Mouse (Mus musculus) frontal cortex, adult (tissue): Measurements from ENCODE around the gene Phc2.

Experiments used
- ATAC-seq: cut with Nextera tagmentation; 2 replicates; pipeline ENCODE4 v1.9.2; 2017; ENCODE audit warnings: mild to moderate bottlenecking, moderate library complexity, mixed read lengths; ENCODE audit not compliant: low TSS enrichment

Phc2 gene

DNA sequence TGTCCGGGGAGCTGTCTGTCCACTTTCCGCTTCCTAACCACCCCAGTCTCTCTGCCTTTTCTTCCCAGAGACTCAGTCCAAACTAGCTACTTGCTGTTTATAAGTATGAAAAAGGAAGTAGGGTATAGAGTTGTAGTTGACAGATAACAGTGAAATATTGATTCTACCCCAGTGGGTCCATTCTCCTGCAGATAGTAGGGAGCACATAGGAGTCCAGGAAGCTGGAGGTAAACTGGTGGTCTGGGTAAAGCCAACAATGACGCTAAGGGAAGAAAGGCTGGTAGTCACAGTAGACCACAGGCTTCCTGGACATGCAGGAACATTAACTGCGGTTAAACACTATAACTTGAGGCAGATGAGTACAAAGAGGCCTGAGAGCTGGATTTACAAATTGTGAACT is 36.7 kb downstream of the Phc2 start:
- ATAC-seq: no peak

DNA sequence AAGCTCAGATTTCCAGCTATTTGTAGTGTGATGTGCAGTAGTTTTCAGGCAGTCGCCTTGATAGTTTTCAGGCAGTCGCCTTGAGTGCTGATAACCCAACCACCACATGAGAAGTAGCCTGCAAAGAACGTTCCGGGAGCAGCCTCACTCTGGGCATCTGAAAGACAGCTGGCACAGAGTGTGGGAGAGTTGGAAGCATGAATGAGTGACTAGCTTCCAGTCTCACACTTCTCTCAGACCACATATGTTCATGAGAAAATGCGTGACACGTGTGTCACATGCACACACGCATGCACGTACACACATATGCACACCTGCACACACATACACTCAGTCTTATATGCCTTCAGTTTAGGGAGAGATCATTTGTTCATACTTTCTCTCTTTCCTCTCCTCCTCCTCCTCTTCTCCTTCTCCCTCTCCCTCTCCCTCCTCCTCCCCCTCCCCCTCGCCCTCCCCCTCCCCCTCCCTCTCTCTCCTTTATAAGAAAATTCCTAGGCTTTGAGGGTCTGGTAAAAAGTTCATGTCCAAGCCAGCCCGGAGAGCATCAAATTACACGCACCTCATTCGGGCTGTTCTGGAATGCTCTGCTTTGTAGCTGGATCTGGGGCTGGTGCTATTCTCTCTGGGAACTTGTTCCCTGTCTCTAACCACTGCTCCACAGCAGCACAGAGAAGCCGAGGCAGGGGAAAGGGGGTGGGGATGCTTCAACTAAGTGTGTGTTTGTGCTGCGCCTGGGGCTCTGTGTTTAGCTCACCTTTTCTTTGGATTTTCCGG is 37.8 kb downstream of the Phc2 start:
- ATAC-seq: no peak

DNA sequence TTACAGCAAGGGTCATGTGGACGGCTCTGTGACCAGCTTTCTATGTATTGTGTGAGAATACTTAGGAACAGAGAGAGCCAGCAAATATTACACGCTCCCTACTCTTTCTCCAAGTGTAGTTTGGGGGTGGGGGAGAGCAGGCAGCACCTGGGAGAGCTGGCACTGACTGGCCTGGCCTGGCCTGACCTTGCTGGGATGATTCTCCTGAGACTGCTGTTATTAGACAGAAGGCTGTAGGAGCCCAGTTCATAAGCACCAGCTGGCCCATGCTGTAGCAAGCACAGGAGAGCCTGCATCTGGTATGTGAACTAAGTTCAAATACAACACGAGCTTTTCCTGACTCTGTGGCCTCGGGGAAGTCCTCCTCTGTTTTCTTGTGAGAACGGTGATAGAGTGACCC is 38.7 kb downstream of the Phc2 start:
- ATAC-seq: no peak

DNA sequence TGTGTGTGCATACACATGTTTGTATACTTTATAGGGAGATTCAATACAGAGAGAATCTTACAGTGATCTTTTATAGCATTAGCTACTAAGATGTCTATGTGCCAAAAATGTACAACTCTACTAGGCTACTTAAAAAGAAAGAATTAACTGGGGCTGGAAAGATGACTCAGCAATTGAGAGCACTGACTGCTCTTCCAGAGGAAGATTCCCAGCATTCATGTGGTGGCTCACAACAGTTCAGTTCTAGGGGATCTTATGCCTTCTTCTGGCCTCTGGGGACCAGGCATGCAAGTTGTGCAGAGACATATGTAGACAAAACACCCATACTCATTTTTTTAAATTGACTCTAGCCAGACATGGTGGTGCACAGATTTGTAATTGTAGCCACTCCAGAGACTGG is 39.8 kb downstream of the Phc2 start:
- no peak for ATAC-seq

DNA sequence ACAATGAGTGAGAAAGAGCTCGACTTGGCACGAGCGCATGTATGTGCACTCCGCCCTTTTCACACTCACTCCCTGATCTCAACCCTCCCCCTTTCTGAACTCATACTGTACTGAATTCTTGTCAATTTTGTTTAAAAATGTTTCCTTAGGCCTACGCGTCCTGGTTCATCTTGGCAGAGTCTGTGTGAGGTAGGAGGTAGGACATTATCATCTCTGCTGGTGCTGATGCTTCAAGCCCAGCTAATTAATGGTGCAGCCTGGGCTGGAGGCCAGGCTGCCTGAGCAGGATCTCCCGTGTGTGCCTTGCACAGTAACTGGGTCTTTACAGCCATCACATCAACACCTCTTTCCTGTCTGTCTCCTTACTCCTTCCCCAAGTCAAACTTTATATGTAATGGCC is 40.6 kb downstream of the Phc2 start:
- peak; percentile 35; the same call in 1 of the 2 replicates for ATAC-seq

DNA sequence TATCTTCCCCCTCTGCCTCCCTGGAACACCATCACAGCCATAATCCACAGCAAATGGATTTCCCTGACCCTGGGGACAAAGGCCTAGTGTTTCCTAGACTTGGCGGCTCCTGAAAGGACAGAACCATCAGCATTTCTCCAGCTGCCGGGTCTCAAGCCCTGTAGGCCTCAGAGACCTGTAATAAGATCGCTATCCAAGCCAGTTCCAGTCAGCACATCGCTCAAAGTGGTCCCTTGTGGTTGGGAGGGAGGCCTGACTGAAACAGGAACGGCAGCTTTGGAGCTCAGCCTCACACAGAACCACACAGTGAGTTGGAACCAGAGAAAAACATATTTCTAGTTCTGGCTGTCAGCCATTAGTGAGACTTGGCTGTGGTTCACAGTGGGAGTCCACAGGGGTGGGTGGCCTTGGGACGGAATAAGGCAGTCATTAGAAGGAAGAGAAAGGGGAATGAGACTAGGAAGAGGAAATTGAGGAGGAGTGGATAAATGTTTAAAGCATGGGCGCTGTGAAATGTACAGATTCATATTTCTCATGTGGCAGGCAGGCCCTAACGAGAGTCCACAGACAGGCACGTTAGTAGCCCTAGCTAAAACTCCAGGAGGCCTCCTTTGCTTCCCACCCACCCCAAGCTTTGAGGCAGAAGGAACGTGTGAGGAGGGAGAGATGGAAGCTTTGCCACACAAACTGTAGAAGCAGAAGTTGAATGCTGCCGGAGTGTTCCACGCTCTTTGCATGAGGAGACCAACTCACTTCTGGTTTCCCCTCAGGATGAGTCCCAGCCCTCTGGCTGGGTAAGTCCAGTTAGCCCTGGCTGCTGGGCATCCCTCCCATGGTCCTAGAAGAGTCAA is 43.7 kb downstream of the Phc2 start:
- peak; percentile 62 for ATAC-seq

DNA sequence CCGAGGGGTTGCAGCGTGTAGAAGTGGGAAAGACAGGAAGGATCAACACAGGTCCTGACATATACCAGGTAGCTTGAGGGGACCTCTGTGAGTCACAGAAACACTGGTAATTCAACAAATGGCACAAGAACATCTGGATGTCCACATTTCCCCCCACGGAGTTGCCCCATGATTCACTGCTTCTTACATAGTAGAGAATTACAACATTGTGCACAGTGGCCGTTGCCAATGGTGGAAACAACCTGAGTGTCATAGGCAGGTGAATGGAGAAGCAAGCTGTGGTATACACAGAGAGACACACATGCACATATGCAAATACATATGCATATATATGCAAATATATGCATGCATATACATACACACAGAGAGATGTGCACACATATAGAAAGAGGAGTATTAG is 45.4 kb downstream of the Phc2 start:
- no peak for ATAC-seq

DNA sequence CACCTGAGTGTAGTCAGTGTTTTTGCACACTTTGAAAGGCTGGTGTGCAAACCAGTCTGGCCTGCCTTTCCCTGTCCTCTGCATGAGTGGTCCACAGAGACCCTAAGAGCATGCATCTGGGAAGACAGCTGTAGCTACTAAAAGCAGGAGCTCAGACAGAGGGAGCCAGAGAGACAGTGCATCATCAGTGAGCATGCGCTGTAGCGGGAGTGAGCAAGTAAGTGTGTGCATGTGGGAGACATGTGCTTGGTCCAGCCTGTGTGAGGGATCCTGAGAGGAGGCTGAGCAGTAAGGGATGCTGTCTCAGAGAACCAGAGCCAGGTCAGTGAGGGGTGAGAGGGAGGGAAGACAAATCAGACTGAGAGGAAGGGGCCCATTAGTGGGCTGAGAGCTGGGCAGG is 46.0 kb downstream of the Phc2 start:
- no peak for ATAC-seq

DNA sequence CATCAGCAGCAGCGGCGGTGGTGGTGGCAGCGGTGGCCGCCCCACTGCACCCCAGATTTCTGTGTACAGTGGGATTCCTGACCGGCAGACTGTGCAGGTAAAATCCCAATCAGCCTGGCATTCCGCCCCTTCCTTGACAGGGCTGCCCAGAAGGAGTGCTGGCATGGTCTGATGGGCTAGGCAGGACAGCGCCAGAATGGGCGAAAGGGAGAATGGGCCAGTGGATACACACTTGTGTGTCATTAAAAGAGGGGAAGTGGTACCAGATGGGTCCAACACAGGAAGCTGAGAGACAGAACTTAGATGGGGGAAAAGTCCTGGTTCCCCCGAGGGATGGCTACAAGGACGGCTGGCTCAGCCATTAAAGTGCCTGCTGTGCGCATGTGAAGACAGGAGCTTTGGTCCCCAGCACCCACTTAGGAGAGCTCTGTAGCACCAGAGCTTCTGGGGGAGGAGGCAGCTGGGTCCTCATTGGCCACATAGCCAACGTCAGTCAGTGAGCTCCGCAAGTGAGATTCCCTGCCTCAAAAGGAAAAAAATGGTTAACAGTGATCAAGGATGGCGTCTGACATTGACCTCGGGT is 50.7 kb downstream of the Phc2 start:
- ATAC-seq: no peak

DNA sequence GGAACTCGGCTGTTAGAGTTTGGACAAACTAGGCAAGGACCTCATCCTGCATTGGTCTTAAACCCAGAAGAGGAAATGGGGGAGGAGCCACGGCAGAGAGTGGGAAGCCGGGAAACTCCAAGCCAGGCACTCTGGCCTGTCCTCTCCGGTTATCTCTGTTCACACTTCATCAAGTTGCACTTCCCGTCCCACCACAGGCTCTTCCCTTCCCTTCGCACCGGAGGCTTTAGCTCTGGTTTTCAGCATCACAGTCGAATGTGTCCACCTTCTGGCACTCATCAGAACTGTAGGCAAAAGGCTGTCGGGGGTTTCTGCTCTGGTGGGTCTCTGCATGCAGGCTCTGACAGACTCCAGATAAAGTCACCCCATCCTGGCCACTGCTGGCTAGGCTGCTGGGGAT is 52.1 kb downstream of the Phc2 start:
- ATAC-seq: no peak

DNA sequence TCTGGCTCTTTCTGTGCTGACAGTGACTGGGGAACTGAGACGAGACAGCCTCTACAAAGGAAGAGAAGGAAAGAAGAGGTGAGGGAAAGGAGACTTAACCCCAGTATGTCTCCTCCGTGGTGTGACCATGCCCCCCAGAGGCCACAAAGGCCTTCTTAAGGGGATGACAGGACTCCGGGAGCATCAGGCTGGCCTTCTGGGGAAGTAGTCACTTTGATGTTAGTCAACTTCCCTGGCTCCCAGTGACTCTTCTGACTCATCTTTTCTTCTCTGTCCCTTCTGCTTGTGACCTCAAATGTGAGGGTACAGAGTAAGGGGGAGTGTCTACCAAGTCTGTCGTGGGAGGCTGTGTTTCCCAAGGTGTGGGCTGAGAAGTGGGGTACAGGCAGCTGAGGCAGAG is 52.9 kb downstream of the Phc2 start:
- no peak for ATAC-seq

DNA sequence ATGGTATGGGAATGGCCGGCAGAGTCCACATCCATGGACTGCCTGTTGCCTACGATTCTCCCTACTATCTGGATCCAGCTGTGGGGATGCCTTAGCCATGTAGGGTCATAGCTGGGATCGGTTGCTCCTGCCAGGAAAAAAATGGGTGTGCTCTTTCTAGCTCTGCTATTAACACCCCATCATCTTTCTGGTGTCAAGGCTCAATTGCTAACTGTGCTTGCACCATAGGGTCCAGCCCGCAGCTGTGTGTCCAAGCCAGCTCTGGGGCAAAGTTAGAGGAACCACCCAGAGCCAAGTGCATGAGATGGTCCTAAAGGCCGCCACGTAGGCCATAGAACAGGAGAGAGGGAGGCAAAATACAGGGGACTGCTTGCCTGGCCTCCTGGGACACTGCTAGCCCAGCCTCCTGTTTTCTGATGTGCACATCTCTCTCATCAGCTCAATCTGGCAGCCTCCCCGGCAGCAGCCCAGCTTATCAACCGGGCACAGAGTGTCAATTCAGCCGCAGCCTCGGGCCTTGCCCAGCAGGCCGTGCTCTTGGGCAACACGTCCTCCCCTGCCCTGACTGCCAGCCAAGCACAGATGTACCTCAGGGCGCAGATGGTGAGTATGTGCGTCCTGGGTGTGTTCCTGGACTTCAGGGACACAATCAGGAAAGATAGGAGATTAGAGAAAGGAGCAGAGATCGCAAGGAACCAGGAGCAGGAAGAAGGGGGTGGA is 54.7 kb downstream of the Phc2 start:
- ATAC-seq: no peak

DNA sequence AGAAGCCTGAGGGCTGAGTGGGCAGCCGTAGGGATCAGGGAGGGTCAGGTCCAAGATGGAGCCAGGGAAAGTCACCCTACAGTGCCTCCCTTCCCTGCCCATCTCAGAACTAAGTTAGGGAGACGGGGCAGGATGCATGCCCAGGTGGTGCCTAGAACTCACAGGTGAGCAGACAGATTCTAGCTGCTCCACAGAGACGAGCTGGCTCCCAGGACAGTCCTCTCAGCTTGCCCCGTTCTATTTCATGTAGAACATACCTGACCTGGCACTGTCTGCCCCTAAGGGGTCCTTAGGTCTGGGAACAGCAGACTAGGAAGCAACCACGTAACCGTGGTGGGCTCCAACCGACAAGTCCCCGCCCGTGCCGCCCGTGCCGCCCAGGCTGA is 55.3 kb downstream of the Phc2 start:
- no peak for ATAC-seq

DNA sequence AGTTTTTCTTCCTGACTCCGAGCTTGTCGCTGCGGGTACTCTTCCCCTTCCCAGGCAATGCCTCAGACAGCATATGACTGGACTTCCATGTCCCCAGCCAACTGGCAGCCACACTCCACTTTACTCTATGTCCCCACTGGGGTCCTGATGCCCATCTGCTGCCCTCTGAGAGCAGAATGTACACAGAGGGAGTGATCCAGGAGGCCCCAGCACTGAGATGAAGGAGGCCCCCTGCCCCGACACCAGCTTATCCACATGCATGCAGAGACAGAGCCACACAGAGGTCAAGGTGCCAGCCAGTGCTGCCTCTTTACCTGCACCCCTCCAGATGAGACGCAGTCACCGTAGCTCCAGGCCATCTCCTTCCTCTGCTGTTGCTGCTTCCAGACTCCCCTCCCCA is 55.8 kb downstream of the Phc2 start:
- ATAC-seq: no peak

DNA sequence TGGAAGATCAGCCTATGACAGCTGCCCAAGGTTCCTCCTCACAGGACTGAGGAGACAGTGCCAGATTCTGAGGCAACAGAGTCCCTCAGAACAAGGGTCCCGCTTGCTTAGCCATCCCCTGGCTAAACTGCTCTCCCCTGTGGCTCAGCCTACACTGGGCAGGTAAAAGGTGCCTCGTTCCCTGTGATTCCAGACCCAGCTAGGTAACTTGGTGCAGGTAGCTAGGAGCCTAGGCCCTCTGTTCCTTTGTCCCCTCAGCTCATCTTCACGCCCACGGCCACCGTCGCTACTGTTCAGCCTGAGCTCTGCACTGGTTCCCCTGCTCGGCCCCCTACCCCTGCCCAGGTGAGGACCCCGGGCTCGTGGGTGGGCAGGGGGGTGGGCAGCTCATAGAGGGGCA is 56.3 kb downstream of the Phc2 start:
- ATAC-seq: no peak

DNA sequence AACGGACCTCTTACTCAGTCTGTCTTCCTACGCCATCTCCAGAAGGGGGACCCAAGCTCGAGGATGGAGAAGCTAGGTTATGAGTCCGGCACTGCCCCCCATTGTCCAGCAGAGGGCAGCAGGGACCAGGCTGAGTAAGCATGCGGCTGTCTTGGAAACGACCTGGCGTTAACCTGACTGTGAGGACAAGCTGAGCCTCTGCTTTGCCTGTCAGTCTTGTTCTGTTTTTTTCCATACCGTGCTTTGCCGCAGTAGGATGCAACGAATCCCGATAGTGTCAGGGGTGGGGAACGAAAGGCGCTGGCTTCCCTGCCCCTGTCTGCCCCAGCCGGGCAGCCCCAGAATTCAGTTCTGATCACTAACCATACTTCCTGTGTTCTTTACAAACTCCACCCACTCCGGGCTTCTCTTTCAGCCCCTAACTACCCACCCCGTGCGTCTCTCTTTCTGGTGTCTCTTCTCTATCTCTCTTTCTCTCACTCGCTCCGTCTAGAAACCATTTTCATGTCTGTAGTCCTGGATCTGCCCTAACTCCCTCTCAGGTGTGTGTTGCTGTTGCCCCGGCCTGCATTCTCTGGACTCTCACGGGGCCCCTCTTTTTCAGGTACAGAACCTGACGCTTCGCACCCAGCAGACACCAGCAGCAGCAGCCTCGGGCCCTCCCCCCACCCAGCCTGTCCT is 57.1 kb downstream of the Phc2 start:
- peak; percentile 74 for ATAC-seq

DNA sequence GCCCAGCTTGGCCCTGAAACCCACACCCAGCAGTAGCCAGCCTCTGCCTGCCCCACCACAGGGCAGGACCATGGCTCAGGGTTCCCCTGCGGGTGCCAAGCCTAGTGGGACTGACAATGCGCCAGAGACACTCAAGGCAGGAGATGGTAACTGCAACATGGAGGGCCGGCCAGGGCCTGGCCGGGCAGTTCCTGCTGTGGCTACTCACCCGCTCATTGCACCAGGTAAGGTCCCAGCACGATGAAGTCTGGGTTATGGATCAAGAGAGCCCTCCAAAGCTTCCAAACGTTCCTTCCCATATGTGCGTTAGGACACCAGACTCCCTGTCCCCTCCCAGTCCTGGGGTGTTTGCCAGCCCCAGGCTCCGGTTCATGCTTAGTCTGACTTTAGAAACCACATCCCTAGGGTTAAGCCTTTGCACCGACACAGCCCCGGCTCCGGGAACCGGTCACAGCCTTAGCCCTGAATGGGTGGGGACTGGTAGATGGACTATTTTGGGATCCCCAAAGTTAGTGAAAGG is 57.7 kb downstream of the Phc2 start:
- ATAC-seq: no peak

DNA sequence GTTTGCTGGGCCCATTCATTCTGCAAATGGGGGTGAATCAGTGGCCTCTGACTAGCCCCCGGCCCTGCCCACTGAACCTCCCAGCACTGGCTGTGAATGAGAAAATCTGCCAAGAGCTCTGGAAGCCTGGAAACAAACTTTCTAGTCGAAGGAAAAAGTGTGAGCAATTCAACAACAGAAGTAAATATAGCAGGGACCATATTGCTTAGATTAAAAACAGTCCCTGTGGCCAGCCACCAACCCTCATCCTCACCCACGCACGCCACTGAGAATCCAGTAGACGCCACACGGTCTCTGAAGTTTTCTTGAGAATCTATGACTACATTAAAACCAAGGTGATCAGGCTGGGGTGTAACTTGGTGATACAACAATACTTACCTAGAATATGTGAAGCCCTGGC is 58.4 kb downstream of the Phc2 start:
- peak; percentile 48; the same call in 1 of the 2 replicates for ATAC-seq

DNA sequence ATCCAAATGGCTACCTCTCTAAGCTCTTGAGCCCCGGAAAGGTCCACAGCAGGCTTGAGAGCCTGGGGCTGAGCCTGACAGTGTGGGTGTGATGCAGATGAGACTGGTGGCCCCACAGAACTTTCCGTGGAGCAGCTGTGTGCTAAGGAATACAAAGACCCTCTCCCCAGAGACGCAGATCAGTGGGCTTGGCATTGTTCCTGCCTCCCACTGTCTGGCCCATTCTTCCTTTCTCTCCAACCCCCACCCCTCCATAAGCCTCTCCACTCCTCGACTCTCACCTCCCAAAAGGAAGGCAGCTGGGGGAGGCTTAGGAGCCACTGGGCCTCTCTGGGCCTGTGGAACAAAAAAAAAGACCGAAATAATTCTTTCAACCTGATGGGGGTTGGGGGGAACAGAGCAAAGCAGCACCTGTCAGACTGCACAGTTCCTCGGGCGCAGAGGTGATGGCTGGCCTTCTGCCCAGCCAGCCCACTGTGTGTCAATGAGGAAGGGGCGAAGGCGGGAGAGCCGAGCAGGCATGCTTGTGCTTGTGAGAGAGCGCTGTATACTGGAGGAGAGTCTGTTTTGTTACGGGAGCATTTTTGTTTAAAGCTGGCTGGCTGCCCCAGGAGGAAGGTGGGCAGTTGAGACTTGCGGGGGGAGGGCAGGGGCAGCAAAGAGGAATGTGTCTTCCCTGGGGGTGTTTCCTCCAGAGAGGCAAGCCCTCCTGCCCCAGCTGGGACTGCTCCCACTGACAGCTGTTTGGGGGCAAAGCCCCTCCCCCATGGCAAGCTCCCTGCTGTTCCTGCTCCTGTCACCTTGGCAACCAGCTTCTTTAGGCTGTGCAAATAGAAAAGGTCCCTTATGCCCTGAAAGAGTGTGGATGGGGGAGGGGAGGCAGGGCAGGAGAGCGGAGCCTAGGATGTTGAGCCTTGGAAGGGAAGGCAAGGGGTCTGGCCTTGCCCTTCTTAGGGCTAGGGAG is 61.0 kb downstream of the Phc2 start:
- ATAC-seq: no peak

DNA sequence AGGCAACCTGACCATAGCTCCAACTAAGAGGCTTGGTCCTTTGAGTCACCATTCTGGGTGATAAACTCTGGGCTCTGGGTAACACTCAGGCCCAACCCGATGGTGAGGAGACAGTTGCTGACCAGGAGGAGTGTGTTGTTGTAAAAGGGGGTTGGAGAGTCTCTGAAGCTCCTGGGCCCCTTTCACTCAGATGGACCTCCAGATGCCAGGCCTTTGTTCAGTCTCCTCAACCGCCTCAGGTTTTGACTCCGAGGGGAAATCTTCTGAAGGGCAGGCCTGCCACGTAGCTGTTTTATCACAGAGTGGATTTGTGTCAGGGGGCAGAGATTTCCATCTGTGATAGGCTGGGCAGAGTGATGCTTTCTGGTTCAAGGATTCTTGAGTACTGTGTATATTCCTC is 61.8 kb downstream of the Phc2 start:
- no peak for ATAC-seq
